Mouse (Mus musculus) midbrain, embryonic 12.5 days (tissue): ENCODE measurements around the gene Tmem136. TPM values are rescaled to one million over a fixed set of nuclear protein-coding genes. Genes with fewer than 3 reads are reported as not detected.

Experiments
- ATAC-seq: fragments of 200-750 bp; cut with Nextera tagmentation; 2 replicates; pipeline ENCODE4 v1.8.0; 2017; ENCODE audit warnings: low read depth, moderate TSS enrichment, moderate library complexity; ENCODE audit not compliant: low FRiP score
- H3K27ac ChIP-seq: fragments of 300-500 bp; sonication (generic); replicated peaks from 2 replicates; pipeline ENCODE4 v1.5.1; 2016; ENCODE audit warnings: mild to moderate bottlenecking
- H3K27me3 ChIP-seq: fragments of 300-500 bp; sonication (generic); 2 replicates; pipeline ENCODE4 v1.6.1; 2016; ENCODE audit warnings: mild to moderate bottlenecking
- H3K36me3 ChIP-seq: fragments of 300-500 bp; sonication (generic); 2 replicates; pipeline ENCODE4 v1.6.1; 2016
- H3K4me1 ChIP-seq: fragments of 300-500 bp; sonication (generic); 2 replicates; pipeline ENCODE4 v1.6.1; 2016
- H3K4me2 ChIP-seq: fragments of 300-500 bp; sonication (generic); replicated peaks from 2 replicates; pipeline ENCODE4 v1.6.1; 2016; ENCODE audit warnings: mild to moderate bottlenecking, moderate library complexity
- H3K4me3 ChIP-seq: fragments of 300-500 bp; sonication (generic); 2 replicates; pipeline ENCODE4 v1.5.1; 2016; ENCODE audit warnings: mild to moderate bottlenecking
- H3K9ac ChIP-seq: fragments of 300-500 bp; sonication (generic); replicated peaks from 2 replicates; pipeline ENCODE4 v1.6.1; 2016; ENCODE audit warnings: mild to moderate bottlenecking, moderate library complexity
- H3K9me3 ChIP-seq: fragments of 300-500 bp; sonication (generic); 2 replicates; pipeline ENCODE4 v1.6.1; 2016; ENCODE audit warnings: mild to moderate bottlenecking
- WGBS: fragments of 180-500 bp; shearing (Covaris S2); methylation state at CpG from one replicate; pipeline ENCODE4 v1.1.7; 2016; 5-methylcytosine and 5-hydroxymethylcytosine counted together
- polyA plus RNA-seq: library from polyadenylated mRNA; unstranded; fragments of >200 nt; fragmentation: Nextera tagmentation; extraction: Ambion mirVana; gene quantifications from 2 replicates; pipeline ENCODE4 v1.2.1, GENCODE M21; 2016

The Tmem136 gene
- polyA plus RNA-seq, 1 experiment from 2014 or later: 11.0 TPM

DNA sequence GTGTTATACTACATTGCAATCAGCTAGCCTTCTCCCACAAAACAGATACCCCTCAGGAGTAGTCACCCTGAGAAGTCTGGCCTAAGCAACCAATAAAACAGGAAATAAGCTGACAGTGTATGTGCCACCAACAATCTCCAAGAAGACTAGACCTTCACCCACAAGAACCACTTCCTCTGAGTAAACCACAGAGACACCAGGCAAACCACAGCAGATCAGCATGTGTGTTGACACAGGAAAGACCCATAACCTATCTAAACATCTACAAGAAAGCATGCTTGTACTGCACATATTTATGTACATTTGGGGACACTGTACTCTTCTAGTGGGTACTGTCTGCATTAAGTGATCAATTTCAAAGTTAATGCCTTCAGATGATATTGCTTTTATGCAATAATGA lies 20.0 kb downstream of the Tmem136 start:
- Histone ChIP-seq H3K36me3 (no peaks in the 10 kb centered on the region), H3K4me2 (no peak overlapping the region), H3K4me3 (no peak overlapping the region), H3K9me3 (no peaks in the 10 kb centered on the region), H3K27me3 (no peaks in the 10 kb centered on the region), H3K9ac (no peak overlapping the region), H3K27ac (no peak overlapping the region), H3K4me1 (no peaks in the 10 kb centered on the region)
- no peak for ATAC-seq

GRCm38 (mm10) chr9:43094828-43095227 lies 21.5 kb downstream of the Tmem136 start:
- no peak overlapping the region for H3K4me2 ChIP-seq
- no peaks in the 10 kb centered on the region for H3K36me3 ChIP-seq
- ATAC-seq: no peak
- H3K27me3 ChIP-seq: no peaks in the 10 kb centered on the region
- WGBS: 94% methylated on average over 4 of the region's 4 CpGs
- no peak overlapping the region for H3K27ac ChIP-seq
- H3K9ac ChIP-seq: no peak overlapping the region
- no peak overlapping the region for H3K4me3 ChIP-seq
- H3K4me1 ChIP-seq: no peaks in the 10 kb centered on the region
- no peaks in the 10 kb centered on the region for H3K9me3 ChIP-seq

DNA sequence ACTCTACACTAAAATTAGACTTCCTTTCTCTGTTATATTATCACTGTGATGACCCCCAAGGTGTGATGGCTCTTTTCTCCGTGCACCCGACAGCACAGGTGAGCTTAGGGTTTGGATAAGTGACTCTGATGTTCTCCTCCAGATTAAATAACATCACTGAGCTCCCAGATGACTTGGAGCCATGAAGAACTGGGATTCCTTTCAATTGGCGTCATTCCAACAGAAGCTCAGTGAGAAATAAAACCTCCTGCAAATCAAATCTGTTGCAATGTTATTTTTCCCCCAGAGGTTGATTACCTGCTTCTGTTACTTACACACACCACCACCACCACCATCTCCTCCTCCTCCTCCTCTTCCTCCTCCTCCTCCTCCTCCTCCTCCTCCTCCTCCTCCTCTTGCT lies 22.6 kb downstream of the Tmem136 start:
- Histone ChIP-seq H3K36me3 (no peaks in the 10 kb centered on the region), H3K4me1 (no peaks in the 10 kb centered on the region), H3K4me2 (no peak overlapping the region), H3K27ac (no peak overlapping the region), H3K27me3 (no peaks in the 10 kb centered on the region), H3K9me3 (no peaks in the 10 kb centered on the region), H3K4me3 (no peak overlapping the region), H3K9ac (no peak overlapping the region)
- WGBS: 87% methylated on average over 3 of the region's 3 CpGs
- ATAC-seq: no peak

DNA sequence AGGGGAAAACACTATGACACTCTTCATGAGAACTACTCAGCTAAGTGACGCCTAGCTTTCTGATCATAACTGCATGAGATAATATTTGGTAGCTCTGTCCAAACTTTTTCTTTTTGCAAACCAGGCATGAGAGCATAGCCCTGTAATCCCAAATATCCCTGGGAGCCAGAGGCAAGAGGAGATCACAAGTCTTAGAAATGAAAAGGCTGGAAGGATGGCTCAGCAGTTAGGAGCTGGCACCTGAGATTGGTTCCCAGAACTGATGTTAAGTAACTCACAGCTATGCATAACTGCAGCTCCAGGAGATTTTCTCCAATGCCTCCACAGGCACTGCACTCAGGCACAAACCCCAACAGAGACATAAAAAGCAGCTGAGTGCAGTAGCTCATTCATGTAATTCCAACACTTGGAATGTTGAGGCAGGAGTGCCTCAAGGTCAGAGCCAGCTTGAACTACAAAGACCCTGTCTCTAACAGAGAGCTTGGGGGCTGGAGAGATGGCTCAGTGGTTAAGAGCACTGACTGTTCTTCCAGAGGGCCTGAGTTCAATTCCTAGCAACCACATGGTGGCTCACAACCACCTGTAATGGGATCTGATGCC lies 30.6 kb downstream of the Tmem136 start:
- 96% methylated on average over 1 of the region's 1 CpGs for WGBS

DNA sequence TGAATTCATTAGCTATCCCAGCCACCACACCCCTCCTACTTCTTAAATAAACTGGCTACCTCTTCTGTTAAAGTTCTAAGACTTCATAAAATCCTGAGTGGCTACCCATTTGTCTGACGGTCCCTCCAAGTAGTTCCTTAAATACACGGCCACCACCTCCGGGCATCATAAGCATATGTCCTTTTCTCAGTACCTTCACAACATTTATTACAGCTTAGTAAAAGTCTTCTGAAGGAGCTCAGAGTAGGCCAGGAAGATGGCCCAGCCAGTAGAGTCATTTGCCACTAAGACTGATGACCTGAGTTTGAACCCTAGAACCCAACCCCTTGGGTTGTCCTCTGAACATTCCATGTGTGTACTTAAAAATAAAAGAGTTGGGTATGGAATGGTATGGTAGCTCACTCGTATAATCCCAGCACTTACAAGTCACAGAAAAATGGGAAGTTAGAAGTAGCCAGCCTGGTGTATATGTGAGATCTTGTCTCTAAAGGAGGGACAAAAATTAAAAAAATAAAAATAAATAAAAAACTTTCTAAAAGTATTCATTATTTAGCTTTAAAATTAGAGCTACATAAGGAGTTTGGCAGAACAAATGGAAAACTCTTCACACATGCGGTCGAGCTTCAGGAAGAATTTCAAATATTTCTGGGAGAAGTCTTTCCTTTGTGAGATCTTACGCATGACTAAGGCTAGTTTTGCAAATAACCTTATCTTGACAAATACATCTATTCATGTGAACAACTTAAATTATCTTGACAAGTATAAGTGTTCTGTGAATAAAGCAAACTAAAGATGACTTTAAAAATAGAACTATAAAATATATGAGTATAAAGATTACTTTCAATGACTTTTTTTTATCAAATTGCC lies 31.6 kb downstream of the Tmem136 start:
- H3K36me3 ChIP-seq: no peaks in the 10 kb centered on the region
- no peak for ATAC-seq
- no peak overlapping the region for H3K4me3 ChIP-seq
- H3K27me3 ChIP-seq: no peaks in the 10 kb centered on the region
- no peak overlapping the region for H3K27ac ChIP-seq
- H3K4me1 ChIP-seq: peaks cover 9% of the 10 kb centered on the region; the same call in 1 of the 2 replicates
- H3K9ac ChIP-seq: no peak overlapping the region
- H3K4me2 ChIP-seq: no peak overlapping the region
- WGBS: 88% methylated on average over 7 of the region's 7 CpGs
- H3K9me3 ChIP-seq: no peaks in the 10 kb centered on the region

More for the DNA sequence above, 30.6 kb downstream of the Tmem136 start:
- no peaks in the 10 kb centered on the region for H3K27me3 ChIP-seq
- no peaks in the 10 kb centered on the region for H3K9me3 ChIP-seq
- H3K4me3 ChIP-seq: no peak overlapping the region
- peaks cover 9% of the 10 kb centered on the region; the same call in 1 of the 2 replicates for H3K4me1 ChIP-seq
- no peak overlapping the region for H3K27ac ChIP-seq
- no peaks in the 10 kb centered on the region for H3K36me3 ChIP-seq
- ATAC-seq: no peak
- H3K4me2 ChIP-seq: no peak overlapping the region
- H3K9ac ChIP-seq: no peak overlapping the region

DNA sequence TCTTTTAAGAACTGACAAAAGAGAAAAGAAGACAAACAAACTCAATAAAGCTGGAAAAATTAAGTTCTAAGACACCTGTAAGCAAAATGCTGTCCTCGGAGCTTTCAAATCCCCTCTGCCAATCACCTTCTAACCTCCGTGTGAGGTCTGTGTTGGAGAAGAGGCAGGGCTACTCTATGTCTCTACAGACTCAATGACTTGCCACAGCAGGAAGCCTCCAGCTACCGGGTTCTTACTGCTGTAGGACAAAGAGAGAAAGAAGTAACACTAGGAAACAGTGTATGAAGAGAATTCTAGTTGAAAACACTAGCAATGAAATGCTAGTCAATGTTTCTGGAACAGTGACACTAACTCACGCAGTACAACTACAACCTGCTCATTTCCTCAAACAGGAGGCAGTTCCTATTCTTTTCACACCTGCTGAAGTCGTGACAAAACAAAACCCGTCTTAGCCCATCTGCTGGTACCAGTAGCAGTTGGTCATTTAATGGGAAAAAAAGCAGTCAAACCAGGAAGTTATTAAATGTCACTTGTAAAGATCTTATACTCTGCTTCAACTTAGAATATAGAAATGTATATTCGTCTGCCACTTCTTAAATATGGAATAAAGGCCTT lies 32.8 kb downstream of the Tmem136 start:
- no peak overlapping the region for H3K27ac ChIP-seq
- H3K4me1 ChIP-seq: peaks cover 9% of the 10 kb centered on the region; the same call in 1 of the 2 replicates
- ATAC-seq: no peak
- H3K27me3 ChIP-seq: no peaks in the 10 kb centered on the region
- H3K4me2 ChIP-seq: no peak overlapping the region
- H3K36me3 ChIP-seq: no peaks in the 10 kb centered on the region
- no peak overlapping the region for H3K4me3 ChIP-seq
- no peak overlapping the region for H3K9ac ChIP-seq
- WGBS: 30% methylated on average over 7 of the region's 7 CpGs
- H3K9me3 ChIP-seq: no peaks in the 10 kb centered on the region

GRCm38 (mm10) chr9:43078711-43079110 lies 37.7 kb downstream of the Tmem136 start:
- ATAC-seq: no peak
- Histone ChIP-seq H3K36me3 (no peaks in the 10 kb centered on the region), H3K9me3 (no peaks in the 10 kb centered on the region), H3K9ac (no peak overlapping the region), H3K4me2 (no peak overlapping the region), H3K27ac (no peak overlapping the region), H3K4me3 (no peak overlapping the region), H3K4me1 (peaks cover 11% of the 10 kb centered on the region; the same call in 1 of the 2 replicates), H3K27me3 (no peaks in the 10 kb centered on the region)
- WGBS: 90% methylated on average over 3 of the region's 3 CpGs

GRCm38 (mm10) chr9:43076163-43076562 lies 40.2 kb downstream of the Tmem136 start:
- peaks cover 10% of the 10 kb centered on the region for H3K4me1 ChIP-seq
- H3K9ac ChIP-seq: no peak overlapping the region
- no peaks in the 10 kb centered on the region for H3K36me3 ChIP-seq
- no peaks in the 10 kb centered on the region for H3K27me3 ChIP-seq
- H3K4me3 ChIP-seq: no peak overlapping the region
- H3K9me3 ChIP-seq: no peaks in the 10 kb centered on the region
- no peak overlapping the region for H3K27ac ChIP-seq
- no peak overlapping the region for H3K4me2 ChIP-seq
- no peak for ATAC-seq
- WGBS: 77% methylated on average over 7 of the region's 7 CpGs

- H3K27ac ChIP-seq: no peak overlapping the region
Observed at GRCm38 (mm10) chr9:43074611-43075010, 41.8 kb downstream of the Tmem136 start.

GRCm38 (mm10) chr9:43071741-43072140 lies 44.6 kb downstream of the Tmem136 start:
- Histone ChIP-seq H3K36me3 (no peaks in the 10 kb centered on the region), H3K4me3 (no peak overlapping the region), H3K27me3 (no peaks in the 10 kb centered on the region), H3K4me2 (no peak overlapping the region), H3K9me3 (no peaks in the 10 kb centered on the region), H3K4me1 (peaks cover 25% of the 10 kb centered on the region), H3K9ac (no peak overlapping the region), H3K27ac (peak overlapping the region; percentile 77)
- 48% methylated on average over 2 of the region's 2 CpGs for WGBS
- no peak for ATAC-seq

More at GRCm38 (mm10) chr9:43074611-43075010, 41.8 kb downstream of the Tmem136 start:
- ATAC-seq: no peak
- H3K9ac ChIP-seq: no peak overlapping the region
- no peak overlapping the region for H3K4me2 ChIP-seq
- no peak overlapping the region for H3K4me3 ChIP-seq
- peaks cover 19% of the 10 kb centered on the region for H3K4me1 ChIP-seq
- no peaks in the 10 kb centered on the region for H3K27me3 ChIP-seq
- WGBS: 96% methylated on average over 1 of the region's 1 CpGs
- no peaks in the 10 kb centered on the region for H3K9me3 ChIP-seq
- no peaks in the 10 kb centered on the region for H3K36me3 ChIP-seq

- peak overlapping the region; percentile 32 for H3K4me2 ChIP-seq
- peak; percentile 83 for ATAC-seq
- peaks cover 25% of the 10 kb centered on the region for H3K4me1 ChIP-seq
- no peaks in the 10 kb centered on the region for H3K27me3 ChIP-seq
- peak overlapping the region; percentile 26 for H3K4me3 ChIP-seq
- 13% methylated on average over 4 of the region's 4 CpGs for WGBS
- H3K27ac ChIP-seq: peak overlapping the region; percentile 77
- H3K36me3 ChIP-seq: no peaks in the 10 kb centered on the region
- H3K9ac ChIP-seq: no peak overlapping the region
- no peaks in the 10 kb centered on the region for H3K9me3 ChIP-seq
Observed at GRCm38 (mm10) chr9:43071176-43071575, 45.2 kb downstream of the Tmem136 start.

- H3K36me3 ChIP-seq: no peaks in the 10 kb centered on the region
- H3K27me3 ChIP-seq: no peaks in the 10 kb centered on the region
- H3K4me2 ChIP-seq: peak overlapping the region; percentile 14
- peak overlapping the region; percentile 35 for H3K9ac ChIP-seq
- peak overlapping the region; percentile 26 for H3K4me3 ChIP-seq
- 23% methylated on average over 4 of the region's 4 CpGs for WGBS
- peak overlapping the region; percentile 77 for H3K27ac ChIP-seq
- H3K9me3 ChIP-seq: no peaks in the 10 kb centered on the region
- no peak for ATAC-seq
- peaks cover 25% of the 10 kb centered on the region for H3K4me1 ChIP-seq
Observed at GRCm38 (mm10) chr9:43070566-43070965, 45.8 kb downstream of the Tmem136 start.
